Mouse (Mus musculus): ENCODE results near the gene Tle4. TPM values are rescaled to one million over a fixed set of nuclear protein-coding genes. Genes with fewer than 3 reads are reported as not detected.

Tle4 gene
- polyA plus RNA-seq, 1 experiment from 2014 or later = 26.0 TPM

- H3K36me3 ChIP-seq = no peaks in the 10 kb centered on the region
- no peak overlapping the region for H3K9ac ChIP-seq
- no peak overlapping the region for H3K27ac ChIP-seq
- H3K4me2 ChIP-seq = no peak overlapping the region
- 65% methylated on average over 7 of the region's 7 CpGs for WGBS
- H3K4me3 ChIP-seq = no peak overlapping the region
- H3K9me3 ChIP-seq = no peaks in the 10 kb centered on the region
- no peak for ATAC-seq (ENCODE audit: low FRiP score)
- peaks cover 13% of the 10 kb centered on the region for H3K4me1 ChIP-seq (replicated peaks)
- H3K27me3 ChIP-seq = no peaks in the 10 kb centered on the region
These were observed 160.6 kb downstream of the Tle4 start for GRCm38 (mm10) chr19:14437226-14437625.

GRCm38 (mm10) chr19:14436567-14436966 is 161.3 kb downstream of the Tle4 start:
- no peak overlapping the region for H3K4me2 ChIP-seq
- H3K36me3 ChIP-seq = no peaks in the 10 kb centered on the region
- peaks cover 13% of the 10 kb centered on the region for H3K4me1 ChIP-seq (replicated peaks)
- no peak for ATAC-seq (ENCODE audit: low FRiP score)
- WGBS = 72% methylated on average over 2 of the region's 2 CpGs
- no peaks in the 10 kb centered on the region for H3K9me3 ChIP-seq
- H3K27ac ChIP-seq = no peak overlapping the region; the same call in 1 of the 2 replicates
- no peak overlapping the region for H3K9ac ChIP-seq
- no peak overlapping the region for H3K4me3 ChIP-seq
- no peaks in the 10 kb centered on the region for H3K27me3 ChIP-seq

GRCm38 (mm10) chr19:14435681-14436376 is 162.0 kb downstream of the Tle4 start:
- peak; percentile 77 for ATAC-seq (ENCODE audit: low FRiP score)
- no peaks in the 10 kb centered on the region for H3K27me3 ChIP-seq
- no peaks in the 10 kb centered on the region for H3K9me3 ChIP-seq
- H3K4me2 ChIP-seq = no peak overlapping the region
- H3K4me1 ChIP-seq (replicated peaks) = peaks cover 13% of the 10 kb centered on the region
- no peak overlapping the region for H3K4me3 ChIP-seq
- 17% methylated on average over 14 of the region's 14 CpGs for WGBS
- H3K9ac ChIP-seq = no peak overlapping the region
- peak overlapping the region; percentile 67 for H3K27ac ChIP-seq
- H3K36me3 ChIP-seq = no peaks in the 10 kb centered on the region

GRCm38 (mm10) chr19:14433900-14434299 is 164.0 kb downstream of the Tle4 start:
- no peak overlapping the region for H3K4me2 ChIP-seq
- 87% methylated on average over 4 of the region's 4 CpGs for whole genome bisulfite sequencing
- no peak overlapping the region for H3K27ac ChIP-seq
- no peak for ATAC-seq (ENCODE audit: low FRiP score)
- peaks cover 13% of the 10 kb centered on the region for H3K4me1 ChIP-seq (replicated peaks)
- no peaks in the 10 kb centered on the region for H3K27me3 ChIP-seq
- H3K9me3 ChIP-seq = no peaks in the 10 kb centered on the region
- H3K9ac ChIP-seq = no peak overlapping the region
- no peaks in the 10 kb centered on the region for H3K36me3 ChIP-seq
- H3K4me3 ChIP-seq = no peak overlapping the region

GRCm38 (mm10) chr19:14432436-14432835 is 165.4 kb downstream of the Tle4 start:
- ATAC-seq (ENCODE audit: low FRiP score) = no peak
- H3K4me1 ChIP-seq (replicated peaks) = peaks cover 12% of the 10 kb centered on the region
- no peaks in the 10 kb centered on the region for H3K9me3 ChIP-seq
- H3K27me3 ChIP-seq = no peaks in the 10 kb centered on the region
- WGBS = 94% methylated on average over 7 of the region's 7 CpGs
- H3K36me3 ChIP-seq = no peaks in the 10 kb centered on the region
- H3K9ac ChIP-seq = no peak overlapping the region
- H3K4me2 ChIP-seq = no peak overlapping the region
- no peak overlapping the region for H3K27ac ChIP-seq
- H3K4me3 ChIP-seq = no peak overlapping the region

GRCm38 (mm10) chr19:14426920-14427319 is 170.9 kb downstream of the Tle4 start:
- H3K36me3 ChIP-seq = no peaks in the 10 kb centered on the region
- WGBS = 40% methylated on average over 6 of the region's 6 CpGs
- no peaks in the 10 kb centered on the region for H3K9me3 ChIP-seq
- peaks cover 17% of the 10 kb centered on the region for H3K4me1 ChIP-seq (replicated peaks)
- H3K4me2 ChIP-seq = no peak overlapping the region
- no peak overlapping the region for H3K4me3 ChIP-seq
- peak; percentile 69 for ATAC-seq (ENCODE audit: low FRiP score)
- H3K27ac ChIP-seq = no peak overlapping the region
- 0 out of 2 replicates have a peak, but pooled peaks cover 4% of the 10 kb centered on the region for H3K27me3 ChIP-seq
- H3K9ac ChIP-seq = no peak overlapping the region

GRCm38 (mm10) chr19:14426244-14426868 is 171.5 kb downstream of the Tle4 start:
- 0 out of 2 replicates have a peak, but pooled peaks have one; percentile 7 for ATAC-seq (ENCODE audit: low FRiP score)
- Histone ChIP-seq H3K4me2 (no peak overlapping the region), H3K9me3 (no peaks in the 10 kb centered on the region), H3K4me1 (replicated peaks) (peaks cover 17% of the 10 kb centered on the region), H3K27me3 (0 out of 2 replicates have a peak, but pooled peaks cover 4% of the 10 kb centered on the region), H3K36me3 (no peaks in the 10 kb centered on the region), H3K4me3 (no peak overlapping the region), H3K9ac (no peak overlapping the region), H3K27ac (no peak overlapping the region)
- WGBS = 53% methylated on average over 19 of the region's 19 CpGs

- ATAC-seq (ENCODE audit: low FRiP score) = no peak
- no peaks in the 10 kb centered on the region for H3K36me3 ChIP-seq
- H3K9ac ChIP-seq = no peak overlapping the region
- no peak overlapping the region for H3K27ac ChIP-seq
- no peak overlapping the region for H3K4me2 ChIP-seq
- H3K27me3 ChIP-seq = 0 out of 2 replicates have a peak, but pooled peaks cover 4% of the 10 kb centered on the region
- H3K4me1 ChIP-seq (replicated peaks) = peaks cover 17% of the 10 kb centered on the region
- no peaks in the 10 kb centered on the region for H3K9me3 ChIP-seq
- H3K4me3 ChIP-seq = no peak overlapping the region
- WGBS = 95% methylated on average over 6 of the region's 6 CpGs
These were observed 172.7 kb downstream of the Tle4 start for GRCm38 (mm10) chr19:14425122-14425521.

DNA sequence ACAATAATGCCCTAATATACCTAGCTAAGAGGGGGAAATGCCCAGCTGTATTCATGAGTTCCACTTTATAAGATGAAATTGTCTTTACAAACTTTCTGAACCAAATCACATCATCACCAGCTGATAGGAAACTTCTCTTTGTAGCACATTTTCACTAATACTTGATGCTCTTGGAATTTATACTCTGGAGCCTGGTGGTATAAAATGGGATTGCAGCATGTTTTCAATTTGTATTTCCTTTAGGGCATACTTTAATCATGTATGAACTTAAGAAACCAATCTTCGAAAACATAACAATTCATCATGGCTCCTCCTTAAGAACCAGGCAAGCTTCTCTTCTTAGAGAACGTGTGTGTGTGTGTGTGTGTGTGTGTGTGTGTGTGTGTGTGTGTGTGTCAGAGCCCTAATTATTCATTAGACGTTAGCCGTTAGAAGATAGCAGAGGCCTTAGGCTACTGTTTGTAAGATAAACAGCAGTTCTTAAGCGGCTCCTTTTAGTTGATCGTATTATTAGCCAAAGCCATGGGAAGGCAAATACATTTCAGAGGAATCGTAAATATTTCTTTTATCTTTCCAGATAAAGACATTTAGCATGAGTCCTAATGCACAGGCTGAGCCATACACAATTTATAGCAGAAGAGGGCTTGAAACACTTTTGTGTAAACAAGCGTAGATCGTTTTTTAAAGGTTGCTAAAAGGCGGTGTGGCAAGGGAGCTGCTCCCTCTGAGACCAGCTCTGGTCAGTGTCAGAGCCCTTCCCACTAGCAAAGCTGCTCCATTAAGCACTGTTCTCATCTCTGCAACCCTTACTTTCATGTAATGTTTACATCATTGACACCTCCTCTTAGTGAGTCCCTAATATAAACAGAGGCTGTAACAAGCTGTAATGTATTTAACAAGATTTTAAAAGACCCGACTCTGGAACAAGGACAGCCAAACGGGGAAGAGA is 173.6 kb downstream of the Tle4 start:
- Histone ChIP-seq H3K4me3 (no peak overlapping the region), H3K9me3 (no peaks in the 10 kb centered on the region), H3K27ac (no peak overlapping the region), H3K27me3 (0 out of 2 replicates have a peak, but pooled peaks cover 4% of the 10 kb centered on the region), H3K36me3 (no peaks in the 10 kb centered on the region), H3K4me1 (replicated peaks) (peaks cover 17% of the 10 kb centered on the region), H3K4me2 (no peak overlapping the region), H3K9ac (no peak overlapping the region)
- no peak for ATAC-seq (ENCODE audit: low FRiP score)
- 69% methylated on average over 12 of the region's 12 CpGs for WGBS

DNA sequence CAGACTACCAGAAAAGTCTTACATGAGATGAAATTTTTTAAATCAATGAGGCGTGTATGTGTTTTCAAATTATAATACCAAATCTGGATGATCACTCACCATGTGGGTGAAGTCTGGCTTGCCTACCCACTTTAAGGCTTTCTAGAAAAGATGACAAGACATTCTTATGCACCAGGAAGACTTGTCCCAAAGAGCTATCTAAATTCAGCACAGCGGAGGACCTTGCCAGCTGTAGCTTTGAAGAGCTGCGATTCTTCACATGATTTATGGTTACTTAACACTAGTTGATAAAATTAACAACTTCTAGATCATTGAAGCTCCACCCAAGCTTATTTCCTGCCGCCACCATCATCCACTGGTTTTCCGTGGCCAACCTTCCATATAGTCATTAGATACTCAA is 176.2 kb downstream of the Tle4 start:
- H3K4me3 ChIP-seq = no peak overlapping the region
- H3K4me1 ChIP-seq (replicated peaks) = peaks cover 18% of the 10 kb centered on the region
- H3K27me3 ChIP-seq = 0 out of 2 replicates have a peak, but pooled peaks cover 9% of the 10 kb centered on the region
- ATAC-seq (ENCODE audit: low FRiP score) = no peak
- H3K36me3 ChIP-seq = no peaks in the 10 kb centered on the region
- H3K9me3 ChIP-seq = no peaks in the 10 kb centered on the region
- H3K4me2 ChIP-seq = no peak overlapping the region
- 96% methylated on average over 5 of the region's 5 CpGs for WGBS
- no peak overlapping the region for H3K27ac ChIP-seq
- H3K9ac ChIP-seq = no peak overlapping the region

GRCm38 (mm10) chr19:14419886-14420285 is 178.0 kb downstream of the Tle4 start:
- Histone ChIP-seq H3K4me1 (replicated peaks) (peaks cover 22% of the 10 kb centered on the region), H3K36me3 (no peaks in the 10 kb centered on the region), H3K27ac (no peak overlapping the region), H3K9me3 (no peaks in the 10 kb centered on the region), H3K9ac (no peak overlapping the region), H3K4me2 (no peak overlapping the region), H3K27me3 (0 out of 2 replicates have a peak, but pooled peaks cover 5% of the 10 kb centered on the region), H3K4me3 (no peak overlapping the region)
- ATAC-seq (ENCODE audit: low FRiP score) = no peak
- whole genome bisulfite sequencing = 77% methylated on average over 5 of the region's 5 CpGs

- peak; percentile 49; the same call in 1 of the 2 replicates for ATAC-seq (ENCODE audit: low FRiP score)
- no peak overlapping the region for H3K4me3 ChIP-seq
- WGBS = 42% methylated on average over 5 of the region's 5 CpGs
These were observed 181.0 kb downstream of the Tle4 start for GRCm38 (mm10) chr19:14416845-14417244.

More at GRCm38 (mm10) chr19:14416845-14417244, 181.0 kb downstream of the Tle4 start:
- peaks cover 23% of the 10 kb centered on the region for H3K4me1 ChIP-seq (replicated peaks)
- H3K27ac ChIP-seq = no peak overlapping the region
- H3K27me3 ChIP-seq = 0 out of 2 replicates have a peak, but pooled peaks cover 8% of the 10 kb centered on the region
- no peak overlapping the region for H3K9ac ChIP-seq
- H3K4me2 ChIP-seq = no peak overlapping the region
- no peaks in the 10 kb centered on the region for H3K9me3 ChIP-seq
- H3K36me3 ChIP-seq = no peaks in the 10 kb centered on the region

Measured in hindbrain, embryonic 13.5 days (tissue).